Mouse (Mus musculus): ENCODE measurements around the gene P4htm.

GRCm38 (mm10) chr9:108531496-108531895 is 66.0 kb downstream of the P4htm start:
- no peak for TF ChIP-seq CTCF (conservative IDR thresholded peaks at IDR 0.05 in 1 of 2, IDR thresholded peaks at IDR 0.05 in 1 of 2; ENCODE audit: low read depth in 2 of 2, low read length in 2 of 2)
- TF ChIP-seq POLR2A (IDR thresholded peaks at IDR 0.05; ENCODE audit: low read depth, low read length) = no peak
- no peak for TF ChIP-seq MEF2A (IDR thresholded peaks at IDR 0.05; ENCODE audit: borderline replicate concordance, low read depth, low read length)
- TF ChIP-seq EP300 (IDR thresholded peaks at IDR 0.05; ENCODE audit: low read length) = no peak
- no peak for TF ChIP-seq ZNF384 (IDR thresholded peaks at IDR 0.05; ENCODE audit: low read depth, low read length)
- no peak for TF ChIP-seq E2F4 (IDR thresholded peaks at IDR 0.05; ENCODE audit: insufficient replicate concordance, low read depth, low read length)
- no peak for TF ChIP-seq ETS1 (conservative IDR thresholded peaks at IDR 0.05; ENCODE audit: low read depth, low read length)
- TF ChIP-seq GABPA (IDR thresholded peaks at IDR 0.05; ENCODE audit: insufficient replicate concordance, low read depth, low read length) = no peak
- TF ChIP-seq NRF1 (IDR thresholded peaks at IDR 0.05; ENCODE audit: low read depth, low read length) = no peak
- no peak for TF ChIP-seq ELF1 (IDR thresholded peaks at IDR 0.05; ENCODE audit: low read depth, low read length)
- no peak for TF ChIP-seq USF2 (conservative IDR thresholded peaks at IDR 0.05; ENCODE audit: low read depth, low read length)
- no peak for TF ChIP-seq BHLHE40 (IDR thresholded peaks at IDR 0.05; ENCODE audit: low read depth, low read length)
